Mouse (Mus musculus): ENCODE results near the gene Phf14. TPM values are rescaled to one million over a fixed set of nuclear protein-coding genes. Genes with fewer than 3 reads are reported as not detected.

Gene Phf14
- total RNA-seq, 1 experiment = 22.6 TPM

- H3K36me3 ChIP-seq (ENCODE audit: control insufficient read depth, insufficient read depth, low read length, poor library complexity, severe bottlenecking) = no peaks in the 10 kb centered on the region
- no peak for TF ChIP-seq HCFC1 (IDR thresholded peaks at IDR 0.05; ENCODE audit: borderline replicate concordance, insufficient read depth, low read length)
- no peak for TF ChIP-seq ZC3H11A (IDR thresholded peaks at IDR 0.05; ENCODE audit: borderline replicate concordance, low read depth, low read length)
- TF ChIP-seq MAFK (IDR thresholded peaks at IDR 0.05; ENCODE audit: insufficient read depth, low read depth, low read length) = no peak
- no peak for TF ChIP-seq CHD2 (IDR thresholded peaks at IDR 0.05; ENCODE audit: low read depth, low read length)
- in situ Hi-C loops (cut with MboI; ENCODE audit: low sequenced_read_pairs in 2 of 2, unreplicated experiment in 2 of 2) = no loop called here
- no peak overlapping the region for H3K9ac ChIP-seq (ENCODE audit: insufficient read depth, low read depth, low read length, poor library complexity, severe bottlenecking)
- H3K27ac ChIP-seq (ENCODE audit: insufficient read depth, low read depth, low read length, poor library complexity, severe bottlenecking) = no peak overlapping the region
- H3K9me3 ChIP-seq (ENCODE audit: control insufficient read depth, insufficient read depth, low read depth, low read length) = no peaks in the 10 kb centered on the region
- no peaks in the 10 kb centered on the region for H3K4me1 ChIP-seq (ENCODE audit: control insufficient read depth in 2 of 2, insufficient read depth in 2 of 2, low read length in 2 of 2, poor library complexity in 1 of 2)
- no peak for DNase-seq (ENCODE audit: low read depth, low spot score)
- H3K4me3 ChIP-seq (ENCODE audit: insufficient read depth in 1 of 2, low read depth in 1 of 2, low read length in 2 of 2, poor library complexity in 1 of 2, severe bottlenecking in 1 of 2) = no peak overlapping the region
Measured at GRCm38 (mm10) chr6:12081722-12082121, 174.1 kb downstream of the Phf14 start.

GRCm38 (mm10) chr6:12082125-12082524, 174.5 kb downstream of the Phf14 start:
- Histone ChIP-seq H3K9ac (ENCODE audit: insufficient read depth, low read depth, low read length, poor library complexity, severe bottlenecking) (no peak overlapping the region), H3K27ac (ENCODE audit: insufficient read depth, low read depth, low read length, poor library complexity, severe bottlenecking) (no peak overlapping the region), H3K4me1 (ENCODE audit: control insufficient read depth in 2 of 2, insufficient read depth in 2 of 2, low read length in 2 of 2, poor library complexity in 1 of 2) (no peaks in the 10 kb centered on the region), H3K4me3 (ENCODE audit: insufficient read depth in 1 of 2, low read depth in 1 of 2, low read length in 2 of 2, poor library complexity in 1 of 2, severe bottlenecking in 1 of 2) (no peak overlapping the region), H3K9me3 (ENCODE audit: control insufficient read depth, insufficient read depth, low read depth, low read length) (no peaks in the 10 kb centered on the region), H3K36me3 (ENCODE audit: control insufficient read depth, insufficient read depth, low read length, poor library complexity, severe bottlenecking) (no peaks in the 10 kb centered on the region)
- DNase-seq (ENCODE audit: low read depth, low spot score) = no peak
- TF ChIP-seq ZNF384 (IDR thresholded peaks at IDR 0.05; ENCODE audit: low read depth, low read length) = no peak
- TF ChIP-seq MAFK (IDR thresholded peaks at IDR 0.05; ENCODE audit: insufficient read depth, low read depth, low read length) = no peak
- in situ Hi-C loops (cut with MboI; ENCODE audit: low sequenced_read_pairs in 2 of 2, unreplicated experiment in 2 of 2) = no loop called here

GRCm38 (mm10) chr6:12082531-12083216, 175.1 kb downstream of the Phf14 start:
- no peak overlapping the region for H3K27ac ChIP-seq (ENCODE audit: insufficient read depth, low read depth, low read length, poor library complexity, severe bottlenecking)
- no peak for TF ChIP-seq ZNF384 (IDR thresholded peaks at IDR 0.05; ENCODE audit: low read depth, low read length)
- TF ChIP-seq MAFK (IDR thresholded peaks at IDR 0.05; ENCODE audit: insufficient read depth, low read depth, low read length) = no peak
- no peak for TF ChIP-seq ZC3H11A (IDR thresholded peaks at IDR 0.05; ENCODE audit: borderline replicate concordance, low read depth, low read length)
- TF ChIP-seq HCFC1 (IDR thresholded peaks at IDR 0.05; ENCODE audit: borderline replicate concordance, insufficient read depth, low read length) = no peak
- no peak for TF ChIP-seq CHD2 (IDR thresholded peaks at IDR 0.05; ENCODE audit: low read depth, low read length)
- in situ Hi-C loops (cut with MboI; ENCODE audit: low sequenced_read_pairs in 2 of 2, unreplicated experiment in 2 of 2) = no loop called here

GRCm38 (mm10) chr6:12084721-12085120, 177.1 kb downstream of the Phf14 start:
- H3K36me3 ChIP-seq (ENCODE audit: control insufficient read depth, insufficient read depth, low read length, poor library complexity, severe bottlenecking) = no peaks in the 10 kb centered on the region
- no peaks in the 10 kb centered on the region for H3K4me1 ChIP-seq (ENCODE audit: control insufficient read depth in 2 of 2, insufficient read depth in 2 of 2, low read length in 2 of 2, poor library complexity in 1 of 2)
- no peak overlapping the region for H3K27ac ChIP-seq (ENCODE audit: insufficient read depth, low read depth, low read length, poor library complexity, severe bottlenecking)
- H3K9ac ChIP-seq (ENCODE audit: insufficient read depth, low read depth, low read length, poor library complexity, severe bottlenecking) = no peak overlapping the region
- in situ Hi-C loops (cut with MboI; ENCODE audit: low sequenced_read_pairs in 2 of 2, unreplicated experiment in 2 of 2) = no loop called here
- DNase-seq (ENCODE audit: low read depth, low spot score) = no peak
- H3K9me3 ChIP-seq (ENCODE audit: control insufficient read depth, insufficient read depth, low read depth, low read length) = no peaks in the 10 kb centered on the region
- no peak for TF ChIP-seq HCFC1 (IDR thresholded peaks at IDR 0.05; ENCODE audit: borderline replicate concordance, insufficient read depth, low read length)
- TF ChIP-seq CHD2 (IDR thresholded peaks at IDR 0.05; ENCODE audit: low read depth, low read length) = no peak
- TF ChIP-seq MAFK (IDR thresholded peaks at IDR 0.05; ENCODE audit: insufficient read depth, low read depth, low read length) = no peak
- no peak for TF ChIP-seq ZNF384 (IDR thresholded peaks at IDR 0.05; ENCODE audit: low read depth, low read length)
- no peak for TF ChIP-seq ZC3H11A (IDR thresholded peaks at IDR 0.05; ENCODE audit: borderline replicate concordance, low read depth, low read length)
- H3K4me3 ChIP-seq (ENCODE audit: insufficient read depth in 1 of 2, low read depth in 1 of 2, low read length in 2 of 2, poor library complexity in 1 of 2, severe bottlenecking in 1 of 2) = no peak overlapping the region

More at GRCm38 (mm10) chr6:12082531-12083216, 175.1 kb downstream of the Phf14 start:
- H3K4me3 ChIP-seq (ENCODE audit: insufficient read depth in 1 of 2, low read depth in 1 of 2, low read length in 2 of 2, poor library complexity in 1 of 2, severe bottlenecking in 1 of 2) = no peak overlapping the region
- no peaks in the 10 kb centered on the region for H3K9me3 ChIP-seq (ENCODE audit: control insufficient read depth, insufficient read depth, low read depth, low read length)
- no peaks in the 10 kb centered on the region for H3K36me3 ChIP-seq (ENCODE audit: control insufficient read depth, insufficient read depth, low read length, poor library complexity, severe bottlenecking)
- DNase-seq (ENCODE audit: low read depth, low spot score) = no peak
- H3K4me1 ChIP-seq (ENCODE audit: control insufficient read depth in 2 of 2, insufficient read depth in 2 of 2, low read length in 2 of 2, poor library complexity in 1 of 2) = no peaks in the 10 kb centered on the region
- H3K9ac ChIP-seq (ENCODE audit: insufficient read depth, low read depth, low read length, poor library complexity, severe bottlenecking) = no peak overlapping the region
